Mouse (Mus musculus) common myeloid progenitor, adult 5-6 weeks (primary cell): ENCODE results near the gene Vmn2r72. TPM values are rescaled to one million over a fixed set of nuclear protein-coding genes. Genes with fewer than 3 reads are reported as not detected.

Source experiments
- ATAC-seq: replicated peaks from 2 replicates; pipeline ENCODE4 v1.8.0; 2016; ENCODE audit warnings: low read depth, mild to moderate bottlenecking, moderate TSS enrichment, inconsistent platforms; ENCODE audit not compliant: poor library complexity, severe bottlenecking
- total RNA-seq: library from RNA; stranded (forward); fragments of 200-1000, 187-1606 nt; gene quantifications from 2 replicates; pipeline ENCODE4 v1.2.3, GENCODE M21; 2017

Vmn2r72 gene
- total RNA-seq: not detected in 2 replicates

DNA sequence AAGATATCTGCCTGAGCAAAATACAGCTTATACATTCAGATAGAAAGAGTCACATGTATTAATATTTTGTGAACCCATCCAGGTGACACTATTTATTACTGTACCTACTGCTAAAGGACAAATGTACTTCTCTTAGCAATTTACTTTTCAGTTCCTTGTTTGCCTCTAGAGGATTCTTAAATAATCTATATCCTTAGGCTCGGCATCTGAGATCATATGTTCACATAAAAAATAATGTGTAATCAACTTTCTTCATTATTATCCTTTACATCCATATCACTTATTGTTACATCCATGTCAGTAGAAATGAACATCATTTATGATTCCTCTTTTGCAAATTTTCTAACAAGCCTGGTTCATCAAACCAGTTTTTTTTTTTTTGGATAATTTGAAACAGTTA, at the start of gene Vmn2r72:
Gene Vmn2r72, minus strand, starts transcription at position 101 of the 400 bp plus-strand sequence.
- ATAC-seq: no peak

Other genes starting within 250 kb of the Vmn2r72 start
- not detected in 2 replicates for gene Vmn2r71, start 192.0 kb downstream of the Vmn2r72 start, total RNA-seq
- gene Vmn2r70, start 185.9 kb downstream of the Vmn2r72 start, total RNA-seq: not detected in 2 replicates
- gene Vmn2r73, start 121.2 kb upstream of the Vmn2r72 start, total RNA-seq: not detected in 2 replicates
- gene Vmn2r74, start 206.5 kb upstream of the Vmn2r72 start, total RNA-seq: not detected in 2 replicates